Mouse (Mus musculus) megakaryocyte, embryonic 14.5 days (primary cell): ENCODE measurements around the gene Eml5.

Experiments used
- FLI1 ChIP-seq: IDR thresholded peaks from 2 replicates; pipeline ENCODE4 v1.6.1; 2012; ENCODE audit warnings: low read length, inconsistent platforms, mixed read lengths
- GATA1 ChIP-seq: IDR thresholded peaks from 3 replicates; pipeline ENCODE4 v1.6.1; 2012; ENCODE audit warnings: mixed read lengths, low read length, inconsistent platforms, borderline replicate concordance

GRCm38 (mm10) chr12:98831122-98831521 is 70.2 kb downstream of the Eml5 start:
- TF ChIP-seq GATA1 (no peak), FLI1 (no peak)
